Mouse (Mus musculus) kidney, postnatal 0 days (tissue): Measurements from ENCODE around the gene Errfi1. TPM values are rescaled to one million over a fixed set of nuclear protein-coding genes. Genes with fewer than 3 reads are reported as not detected.
"Not testable (repeated sequence)": the region's sequence is repeated elsewhere in the genome, so short reads cannot be mapped to it uniquely, and the experiment has no call there.

Experiments
- ATAC-seq: fragments of 200-750 bp; cut with Nextera tagmentation; replicated peaks from 2 replicates; pipeline ENCODE4 v1.8.0; 2017; ENCODE audit warnings: low read depth, moderate number of reproducible peaks, moderate TSS enrichment, moderate library complexity; ENCODE audit not compliant: low FRiP score
- DNase-seq: peaks from one replicate; pipeline ENCODE4 v3.0.0-alpha.2; 2016; ENCODE audit warnings: low spot score
- H3K27ac ChIP-seq: fragments of 300-500 bp; sonication (generic); 2 replicates; pipeline ENCODE4 v1.5.1; 2014; ENCODE audit warnings: mild to moderate bottlenecking
- H3K27me3 ChIP-seq: fragments of 300-500 bp; sonication (generic); 2 replicates; pipeline ENCODE4 v1.6.1; 2014; ENCODE audit warnings: low read length, mixed read lengths; ENCODE audit not compliant: insufficient read depth
- H3K36me3 ChIP-seq: fragments of 300-500 bp; sonication (generic); 2 replicates; pipeline ENCODE4 v1.6.1; 2014; ENCODE audit warnings: low read length, mixed read lengths; ENCODE audit not compliant: insufficient read depth
- H3K4me1 ChIP-seq: fragments of 300-500 bp; sonication (generic); replicated peaks from 2 replicates; pipeline ENCODE4 v1.6.1; 2014; ENCODE audit warnings: antibody characterized with exemption, low read length, mixed read lengths; ENCODE audit not compliant: insufficient read depth
- H3K4me2 ChIP-seq: fragments of 300-500 bp; sonication (generic); 2 replicates; pipeline ENCODE4 v1.6.1; 2014; ENCODE audit warnings: mild to moderate bottlenecking, low read length, moderate library complexity, mixed read lengths
- H3K4me3 ChIP-seq: fragments of 300-500 bp; sonication (generic); replicated peaks from 2 replicates; pipeline ENCODE4 v1.5.1; 2014; ENCODE audit warnings: low read depth, low read length
- H3K9ac ChIP-seq: fragments of 300-500 bp; sonication (generic); 2 replicates; pipeline ENCODE4 v1.6.1; 2014; ENCODE audit warnings: low read depth, low read length
- H3K9me3 ChIP-seq: fragments of 300-500 bp; sonication (generic); replicated peaks from 2 replicates; pipeline ENCODE4 v1.6.1; 2016; ENCODE audit warnings: low read length, inconsistent platforms, mixed read lengths
- CTCF ChIP-seq: IDR thresholded peaks from 2 replicates; pipeline ENCODE4 v1.5.1; 2016; ENCODE audit warnings: antibody characterized with exemption, low read depth, mild to moderate bottlenecking, moderate library complexity
- WGBS: fragments of 180-500 bp; shearing (Covaris S2); extraction: QIAGEN DNeasy Blood & Tissue Kit; methylation state at CpG from one replicate; pipeline ENCODE4 v1.1.7; 2014; 5-methylcytosine and 5-hydroxymethylcytosine counted together
- polyA plus RNA-seq: library from polyadenylated mRNA; unstranded; fragments of >200 nt; fragmentation: Nextera tagmentation; extraction: Ambion mirVana; gene quantifications from 2 replicates; pipeline ENCODE4 v1.2.1, GENCODE M21; 2015

Errfi1 gene
- polyA plus RNA-seq, 1 experiment from 2014 or later: 35.5 TPM

- Histone ChIP-seq H3K4me3 (no peak overlapping the region), H3K4me2 (no peak overlapping the region), H3K9ac (no peak overlapping the region), H3K27ac (peak overlapping the region; percentile 74), H3K9me3 (no peaks in the 10 kb centered on the region), H3K36me3 (peaks cover 46% of the 10 kb centered on the region), H3K27me3 (no peaks in the 10 kb centered on the region), H3K4me1 (no peaks in the 10 kb centered on the region; the same call in 1 of the 2 replicates)
- peak; percentile 78 for ATAC-seq
- TF ChIP-seq CTCF: no peak
- 54% methylated on average over 12 of the region's 12 CpGs for WGBS
- DNase-seq: peak; percentile 56
Measured at GRCm38 (mm10) chr4:150902062-150902461, 48.3 kb downstream of the Errfi1 start.

- Histone ChIP-seq H3K4me3 (no peak overlapping the region), H3K27me3 (no peaks in the 10 kb centered on the region), H3K9ac (no peak overlapping the region), H3K36me3 (peaks cover 35% of the 10 kb centered on the region), H3K4me2 (no peak overlapping the region), H3K9me3 (no peaks in the 10 kb centered on the region), H3K27ac (no peak overlapping the region), H3K4me1 (no peaks in the 10 kb centered on the region; the same call in 1 of the 2 replicates)
- ATAC-seq (no peak), DNase-seq (no peak)
- TF ChIP-seq CTCF: no peak
- 92% methylated on average over 14 of the region's 14 CpGs for WGBS
Measured at GRCm38 (mm10) chr4:150903091-150903742, 49.5 kb downstream of the Errfi1 start.

- Histone ChIP-seq H3K36me3 (peaks cover 20% of the 10 kb centered on the region; the same call in 1 of the 2 replicates), H3K4me3 (no peak overlapping the region), H3K9ac (no peak overlapping the region), H3K4me1 (no peaks in the 10 kb centered on the region; the same call in 1 of the 2 replicates), H3K9me3 (no peaks in the 10 kb centered on the region), H3K27ac (no peak overlapping the region), H3K27me3 (no peaks in the 10 kb centered on the region), H3K4me2 (no peak overlapping the region)
- ATAC-seq (no peak), DNase-seq (no peak)
- TF ChIP-seq CTCF: no peak
- WGBS: 91% methylated on average over 8 of the region's 8 CpGs
Measured at GRCm38 (mm10) chr4:150907099-150907498, 53.4 kb downstream of the Errfi1 start.

- not testable (repeated sequence) for H3K4me2 ChIP-seq, H3K27me3 ChIP-seq, H3K27ac ChIP-seq, H3K9me3 ChIP-seq, H3K9ac ChIP-seq, ATAC-seq, DNase-seq, H3K4me3 ChIP-seq, H3K4me1 ChIP-seq
- TF ChIP-seq CTCF: peak; percentile 47
- 84% methylated on average over 5 of the region's 5 CpGs for WGBS
- peaks cover 14% of the 10 kb centered on the region; the same call in 1 of the 2 replicates for H3K36me3 ChIP-seq
Measured at GRCm38 (mm10) chr4:150908512-150908911, 54.8 kb downstream of the Errfi1 start.

GRCm38 (mm10) chr4:150909451-150910156 lies 55.9 kb downstream of the Errfi1 start:
- DNase-seq: peak; percentile 98
- peaks cover 8% of the 10 kb centered on the region; the same call in 1 of the 2 replicates for H3K36me3 ChIP-seq
- under 1% methylated on average over 56 of the region's 56 CpGs for WGBS
- H3K9ac ChIP-seq: peak overlapping the region; percentile 74
- no peaks in the 10 kb centered on the region for H3K27me3 ChIP-seq
- peak overlapping the region; percentile 57 for H3K4me2 ChIP-seq
- no peaks in the 10 kb centered on the region for H3K9me3 ChIP-seq
- ATAC-seq: peak; percentile 89
- peak overlapping the region; percentile 97 for H3K27ac ChIP-seq
- TF ChIP-seq CTCF: peak; percentile 19
- H3K4me3 ChIP-seq: peak overlapping the region; percentile 52
- H3K4me1 ChIP-seq: peaks cover 5% of the 10 kb centered on the region; the same call in 1 of the 2 replicates

GRCm38 (mm10) chr4:150910164-150910951 lies 56.6 kb downstream of the Errfi1 start:
- Histone ChIP-seq H3K4me1 (peaks cover 12% of the 10 kb centered on the region; the same call in 1 of the 2 replicates), H3K9ac (0 out of 2 replicates have a peak overlapping the region, but pooled peaks have one; percentile 24)
- no peak for ATAC-seq

More at GRCm38 (mm10) chr4:150910164-150910951, 56.6 kb downstream of the Errfi1 start:
- 83% methylated on average over 19 of the region's 19 CpGs for WGBS
- Histone ChIP-seq H3K4me3 (no peak overlapping the region), H3K27ac (peak overlapping the region; percentile 97; the same call in 1 of the 2 replicates), H3K36me3 (peaks cover 3% of the 10 kb centered on the region; the same call in 1 of the 2 replicates), H3K9me3 (no peaks in the 10 kb centered on the region), H3K27me3 (no peaks in the 10 kb centered on the region), H3K4me2 (peak overlapping the region; percentile 32; the same call in 1 of the 2 replicates)
- no peak; the same call in 1 of the 2 replicates for TF ChIP-seq CTCF
- DNase-seq: no peak
